Mouse (Mus musculus): Measurements from ENCODE around the gene Ssb. TPM values are rescaled to one million over a fixed set of nuclear protein-coding genes. Genes with fewer than 3 reads are reported as not detected.

Gene Ssb
- polyA plus RNA-seq, 1 experiment, result 117 TPM

- H3K27ac ChIP-seq (replicated peaks; ENCODE audit: low read depth, low read length), result no peak overlapping the region
- H3K4me1 ChIP-seq (ENCODE audit: control insufficient read depth, insufficient read depth, insufficient read length, low read length), result no peaks in the 10 kb centered on the region
- H3K4me3 ChIP-seq (ENCODE audit: insufficient read depth, low read depth, low read length), result no peak overlapping the region
Observed at GRCm38 (mm10) chr2:69838707-69839106, 22.7 kb upstream of the Ssb start.

- H3K4me3 ChIP-seq (ENCODE audit: insufficient read depth, low read depth, low read length), result no peak overlapping the region
- H3K4me1 ChIP-seq (ENCODE audit: control insufficient read depth, insufficient read depth, insufficient read length, low read length), result no peaks in the 10 kb centered on the region
- no peak overlapping the region for H3K27ac ChIP-seq (replicated peaks; ENCODE audit: low read depth, low read length)
Observed at GRCm38 (mm10) chr2:69840261-69840660, 21.1 kb upstream of the Ssb start.

- peaks cover 2% of the 10 kb centered on the region; the same call in 1 of the 2 replicates for H3K4me1 ChIP-seq (ENCODE audit: control insufficient read depth, insufficient read depth, insufficient read length, low read length)
- H3K4me3 ChIP-seq (ENCODE audit: insufficient read depth, low read depth, low read length), result no peak overlapping the region
- H3K27ac ChIP-seq (replicated peaks; ENCODE audit: low read depth, low read length), result no peak overlapping the region
Observed at GRCm38 (mm10) chr2:69849215-69849614, 12.1 kb upstream of the Ssb start.

GRCm38 (mm10) chr2:69851427-69852058, 9.8 kb upstream of the Ssb start:
- H3K4me3 ChIP-seq (ENCODE audit: insufficient read depth, low read depth, low read length), result no peak overlapping the region

GRCm38 (mm10) chr2:69856392-69856791, 5.0 kb upstream of the Ssb start:
- no peak overlapping the region for H3K4me3 ChIP-seq (ENCODE audit: insufficient read depth, low read depth, low read length)
- H3K4me1 ChIP-seq (ENCODE audit: control insufficient read depth, insufficient read depth, insufficient read length, low read length), result no peaks in the 10 kb centered on the region
- H3K27ac ChIP-seq (replicated peaks; ENCODE audit: low read depth, low read length), result no peak overlapping the region

More at GRCm38 (mm10) chr2:69851427-69852058, 9.8 kb upstream of the Ssb start:
- H3K4me1 ChIP-seq (ENCODE audit: control insufficient read depth, insufficient read depth, insufficient read length, low read length), result peaks cover 2% of the 10 kb centered on the region; the same call in 1 of the 2 replicates
- no peak overlapping the region for H3K27ac ChIP-seq (replicated peaks; ENCODE audit: low read depth, low read length)

- Histone ChIP-seq H3K27ac (replicated peaks; ENCODE audit: low read depth, low read length) (no peak overlapping the region), H3K4me1 (ENCODE audit: control insufficient read depth, insufficient read depth, insufficient read length, low read length) (no peaks in the 10 kb centered on the region), H3K4me3 (ENCODE audit: insufficient read depth, low read depth, low read length) (no peak overlapping the region)
Observed at GRCm38 (mm10) chr2:69857882-69858281, 3.5 kb upstream of the Ssb start.

GRCm38 (mm10) chr2:69860972-69861452, 350 bp upstream of the Ssb start:
- no peaks in the 10 kb centered on the region for H3K4me1 ChIP-seq (ENCODE audit: control insufficient read depth, insufficient read depth, insufficient read length, low read length)
- H3K27ac ChIP-seq (replicated peaks; ENCODE audit: low read depth, low read length), result peak overlapping the region; percentile 69

GRCm38 (mm10) chr2:69862117-69862657, 825 bp downstream of the Ssb start:
- Histone ChIP-seq H3K4me1 (ENCODE audit: control insufficient read depth, insufficient read depth, insufficient read length, low read length) (no peaks in the 10 kb centered on the region), H3K27ac (replicated peaks; ENCODE audit: low read depth, low read length) (0 out of 2 replicates have a peak overlapping the region, but pooled peaks have one; percentile 79), H3K4me3 (ENCODE audit: insufficient read depth, low read depth, low read length) (peak overlapping the region; percentile 93)

More at GRCm38 (mm10) chr2:69860972-69861452, 350 bp upstream of the Ssb start:
- peak overlapping the region; percentile 62 for H3K4me3 ChIP-seq (ENCODE audit: insufficient read depth, low read depth, low read length)

- Histone ChIP-seq H3K27ac (replicated peaks; ENCODE audit: low read depth, low read length) (no peak overlapping the region), H3K4me1 (ENCODE audit: control insufficient read depth, insufficient read depth, insufficient read length, low read length) (no peaks in the 10 kb centered on the region), H3K4me3 (ENCODE audit: insufficient read depth, low read depth, low read length) (no peak overlapping the region)
Observed at GRCm38 (mm10) chr2:69883990-69884391, 22.6 kb downstream of the Ssb start.

GRCm38 (mm10) chr2:69884581-69884980, 23.2 kb downstream of the Ssb start:
- Histone ChIP-seq H3K4me1 (ENCODE audit: control insufficient read depth, insufficient read depth, insufficient read length, low read length) (no peaks in the 10 kb centered on the region), H3K27ac (replicated peaks; ENCODE audit: low read depth, low read length) (no peak overlapping the region), H3K4me3 (ENCODE audit: insufficient read depth, low read depth, low read length) (peak overlapping the region; percentile 70)

- Histone ChIP-seq H3K4me3 (ENCODE audit: insufficient read depth, low read depth, low read length) (peak overlapping the region; percentile 70), H3K4me1 (ENCODE audit: control insufficient read depth, insufficient read depth, insufficient read length, low read length) (no peaks in the 10 kb centered on the region), H3K27ac (replicated peaks; ENCODE audit: low read depth, low read length) (no peak overlapping the region)
Observed at GRCm38 (mm10) chr2:69885050-69885449, 23.7 kb downstream of the Ssb start.

GRCm38 (mm10) chr2:69885451-69886305, 24.3 kb downstream of the Ssb start, which contains the start of gene Mettl5:
Gene Mettl5 (minus strand): TSS chr2:69885615.
- H3K27ac ChIP-seq (replicated peaks; ENCODE audit: low read depth, low read length), result peak within 1 kb of the TSS; percentile 50
- H3K4me3 ChIP-seq (ENCODE audit: insufficient read depth, low read depth, low read length), result peak within 1 kb of the TSS; percentile 70
- no peaks in the 10 kb centered on the region for H3K4me1 ChIP-seq (ENCODE audit: control insufficient read depth, insufficient read depth, insufficient read length, low read length)

- no peak overlapping the region for H3K27ac ChIP-seq (replicated peaks; ENCODE audit: low read depth, low read length)
- no peaks in the 10 kb centered on the region for H3K4me1 ChIP-seq (ENCODE audit: control insufficient read depth, insufficient read depth, insufficient read length, low read length)
- H3K4me3 ChIP-seq (ENCODE audit: insufficient read depth, low read depth, low read length), result no peak overlapping the region
Observed at GRCm38 (mm10) chr2:69888957-69889356, 27.6 kb downstream of the Ssb start.

- no peak overlapping the region for H3K27ac ChIP-seq (replicated peaks; ENCODE audit: low read depth, low read length)
- no peak overlapping the region for H3K4me3 ChIP-seq (ENCODE audit: insufficient read depth, low read depth, low read length)
- H3K4me1 ChIP-seq (ENCODE audit: control insufficient read depth, insufficient read depth, insufficient read length, low read length), result no peaks in the 10 kb centered on the region
Observed at GRCm38 (mm10) chr2:69890843-69891242, 29.5 kb downstream of the Ssb start.

GRCm38 (mm10) chr2:69893145-69893544, 31.8 kb downstream of the Ssb start:
- no peak overlapping the region for H3K4me3 ChIP-seq (ENCODE audit: insufficient read depth, low read depth, low read length)
- no peaks in the 10 kb centered on the region for H3K4me1 ChIP-seq (ENCODE audit: control insufficient read depth, insufficient read depth, insufficient read length, low read length)
- H3K27ac ChIP-seq (replicated peaks; ENCODE audit: low read depth, low read length), result no peak overlapping the region

Data from brown adipose tissue, adult 24 weeks (tissue).